Mouse (Mus musculus) neural tube, embryonic 12.5 days (tissue): Measurements from ENCODE around the gene Loxl3. TPM values are rescaled to one million over a fixed set of nuclear protein-coding genes. Genes with fewer than 3 reads are reported as not detected.

Experiments used
- ATAC-seq: fragments of 200-750 bp; cut with Nextera tagmentation; 2 replicates; pipeline ENCODE4 v1.8.0; 2017; ENCODE audit warnings: low read depth, mild to moderate bottlenecking, moderate TSS enrichment, moderate library complexity; ENCODE audit not compliant: low FRiP score
- H3K27ac ChIP-seq: fragments of 300-500 bp; sonication (generic); 2 replicates; pipeline ENCODE4 v1.5.1; 2016
- H3K27me3 ChIP-seq: fragments of 300-500 bp; sonication (generic); replicated peaks from 2 replicates; pipeline ENCODE4 v1.6.1; 2016; ENCODE audit warnings: mild to moderate bottlenecking
- H3K36me3 ChIP-seq: fragments of 300-500 bp; sonication (generic); 2 replicates; pipeline ENCODE4 v1.6.1; 2016; ENCODE audit warnings: mild to moderate bottlenecking
- H3K4me1 ChIP-seq: fragments of 300-500 bp; sonication (generic); 2 replicates; pipeline ENCODE4 v1.6.1; 2016
- H3K4me2 ChIP-seq: fragments of 300-500 bp; sonication (generic); replicated peaks from 2 replicates; pipeline ENCODE4 v1.6.1; 2016; ENCODE audit warnings: mild to moderate bottlenecking
- H3K4me3 ChIP-seq: fragments of 300-500 bp; sonication (generic); 2 replicates; pipeline ENCODE4 v1.5.1; 2016
- H3K9ac ChIP-seq: fragments of 300-500 bp; sonication (generic); 2 replicates; pipeline ENCODE4 v1.6.1; 2016; ENCODE audit warnings: mild to moderate bottlenecking
- H3K9me3 ChIP-seq: fragments of 300-500 bp; sonication (generic); 2 replicates; pipeline ENCODE4 v1.6.1; 2016; ENCODE audit warnings: mild to moderate bottlenecking
- WGBS: fragments of 180-500 bp; shearing (Covaris S2); methylation state at CpG from one replicate; pipeline ENCODE4 v1.1.7; 2016; 5-methylcytosine and 5-hydroxymethylcytosine counted together
- microRNA counts: library from miRNA; unstranded; fragments of <30 nt; microRNA quantifications from one replicate; lab custom pipeline; 2017
- microRNA-seq: library from miRNA; unstranded; fragments of <30 nt; microRNA quantifications from one replicate; pipeline ENCODE4, GENCODE M21; 2017
- polyA plus RNA-seq: library from polyadenylated mRNA; unstranded; fragments of >200 nt; fragmentation: Nextera tagmentation; extraction: Ambion mirVana; gene quantifications from 2 replicates; pipeline ENCODE4 v1.2.1, GENCODE M21; 2016

Gene Loxl3
- polyA plus RNA-seq, 1 experiment from 2014 or later, result 9.1 TPM

GRCm38 (mm10) chr6:83101688-83102556 lies 67.9 kb downstream of the Loxl3 start:
- under 1% methylated on average over 74 of the region's 74 CpGs for WGBS
- peak; percentile 79 for ATAC-seq

More at GRCm38 (mm10) chr6:83101688-83102556, 67.9 kb downstream of the Loxl3 start:
- peaks cover 18% of the 10 kb centered on the region for H3K4me1 ChIP-seq
- H3K27ac ChIP-seq, result peak overlapping the region; percentile 65; the same call in 1 of the 2 replicates
- peaks cover 3% of the 10 kb centered on the region; the same call in 1 of the 2 replicates for H3K27me3 ChIP-seq
- H3K9ac ChIP-seq, result peak overlapping the region; percentile 85
- H3K4me2 ChIP-seq, result peak overlapping the region; percentile 99
- peaks cover 3% of the 10 kb centered on the region; the same call in 1 of the 2 replicates for H3K36me3 ChIP-seq
- H3K9me3 ChIP-seq, result no peaks in the 10 kb centered on the region
- peak overlapping the region; percentile 76 for H3K4me3 ChIP-seq

MicroRNAs encoded within 50 kb of the gene (microRNA counts, 519-probe panel; counts per million panel counts)
- 342 counts per million, percentile 67 among the panel's probes with 10 or more counts for microRNA mmu-miR-3470a+mmu-miR-3470b (lab: Ali Mortazavi, UCI)

Small RNAs within 50 kb of the gene (microRNA-seq; reads per million reads assigned to microRNA genes)
- gene Mir3470a, result not detected
- not detected for gene Mir7040

Other genes starting within 250 kb of the Loxl3 start
- gene Sema4f, start 94.4 kb upstream of the Loxl3 start, polyA plus RNA-seq, result 12.9 and 15.1 TPM in 2 replicates
- 0.49 TPM in 1 of 2 replicates, not detected in the other for gene M1ap, start 87.3 kb upstream of the Loxl3 start, polyA plus RNA-seq
- 5.8 and 6.5 TPM in 2 replicates for gene Dok1, start 702 bp upstream of the Loxl3 start, polyA plus RNA-seq
- 158 and 167 TPM in 2 replicates for gene Aup1, start 20.3 kb downstream of the Loxl3 start, polyA plus RNA-seq
- 68.0 and 70.6 TPM in 2 replicates for gene Htra2, start 21.1 kb downstream of the Loxl3 start, polyA plus RNA-seq
- gene Dqx1, start 23.7 kb downstream of the Loxl3 start, polyA plus RNA-seq, result 1.8 and 2.1 TPM in 2 replicates
- 27.0 and 42.3 TPM in 2 replicates for gene Tlx2, start 36.1 kb downstream of the Loxl3 start, polyA plus RNA-seq
- 43.6 and 52.3 TPM in 2 replicates for gene Pcgf1, start 43.7 kb downstream of the Loxl3 start, polyA plus RNA-seq
- 0.57 and 2.8 TPM in 2 replicates for gene Lbx2, start 52.2 kb downstream of the Loxl3 start, polyA plus RNA-seq
- 2.7 and 4.3 TPM in 2 replicates for gene Ccdc142, start 67.4 kb downstream of the Loxl3 start, polyA plus RNA-seq
- 4.8 and 5.1 TPM in 2 replicates for gene Gm42688, start 67.4 kb downstream of the Loxl3 start, polyA plus RNA-seq
- gene Mrpl53, start 74.9 kb downstream of the Loxl3 start, polyA plus RNA-seq, result 124 and 128 TPM in 2 replicates
- gene Mogs, start 81.3 kb downstream of the Loxl3 start, polyA plus RNA-seq, result 39.4 and 39.5 TPM in 2 replicates
- 233 and 254 TPM in 2 replicates for gene Wbp1, start 87.4 kb downstream of the Loxl3 start, polyA plus RNA-seq
- gene Ino80b, start 91.3 kb downstream of the Loxl3 start, polyA plus RNA-seq, result 17.6 and 18.7 TPM in 2 replicates
- 33.7 and 38.0 TPM in 2 replicates for gene Rtkn, start 101.3 kb downstream of the Loxl3 start, polyA plus RNA-seq
- gene Wdr54, start 122.2 kb downstream of the Loxl3 start, polyA plus RNA-seq, result 11.5 and 13.5 TPM in 2 replicates
- 2.6 TPM in 2 replicates for gene 1700003E16Rik, start 122.2 kb downstream of the Loxl3 start, polyA plus RNA-seq
- gene Dctn1, start 131.7 kb downstream of the Loxl3 start, polyA plus RNA-seq, result 181 and 196 TPM in 2 replicates
- gene Slc4a5, start 185.7 kb downstream of the Loxl3 start, polyA plus RNA-seq, result 0.18 and 0.34 TPM in 2 replicates